Mouse (Mus musculus): ENCODE measurements around the gene Celf2.
"Not testable (repeated sequence)": the region's sequence is repeated elsewhere in the genome, so short reads cannot be mapped to it uniquely, and the experiment has no call there.

Celf2 gene

GRCm38 (mm10) chr2:7509463-7509862 lies at the start of gene Celf2:
Gene Celf2, minus strand, starts transcription at chr2:7509563.
- not testable (repeated sequence) for DNase-seq

- DNase-seq: no peak
These were observed 46.0 kb upstream of the Celf2 start for GRCm38 (mm10) chr2:7555144-7555892.

- no peak for DNase-seq
These were observed 45.2 kb upstream of the Celf2 start for GRCm38 (mm10) chr2:7554601-7555000.

GRCm38 (mm10) chr2:7552887-7553286 lies 43.5 kb upstream of the Celf2 start:
- DNase-seq: no peak

- DNase-seq: no peak
These were observed 39.5 kb upstream of the Celf2 start for GRCm38 (mm10) chr2:7548886-7549285.

GRCm38 (mm10) chr2:7534615-7535204 lies 25.3 kb upstream of the Celf2 start:
- no peak for DNase-seq

GRCm38 (mm10) chr2:7534195-7534594 lies 24.8 kb upstream of the Celf2 start:
- DNase-seq: no peak

GRCm38 (mm10) chr2:7531185-7531960 lies 22.0 kb upstream of the Celf2 start:
- DNase-seq: no peak

- no peak for DNase-seq
These were observed 21.3 kb upstream of the Celf2 start for GRCm38 (mm10) chr2:7530461-7531184.

GRCm38 (mm10) chr2:7529637-7530036 lies 20.3 kb upstream of the Celf2 start:
- no peak for DNase-seq

GRCm38 (mm10) chr2:7526696-7527095 lies 17.3 kb upstream of the Celf2 start:
- DNase-seq: no peak

- no peak for DNase-seq
These were observed 10.1 kb upstream of the Celf2 start for GRCm38 (mm10) chr2:7519473-7519872.

- DNase-seq: no peak
These were observed 15.9 kb downstream of the Celf2 start for GRCm38 (mm10) chr2:7493420-7493819.

GRCm38 (mm10) chr2:7484974-7485373 lies 24.4 kb downstream of the Celf2 start:
- no peak for DNase-seq

- no peak for DNase-seq
These were observed 27.3 kb downstream of the Celf2 start for GRCm38 (mm10) chr2:7482062-7482461.

GRCm38 (mm10) chr2:7460329-7461056 lies 48.9 kb downstream of the Celf2 start:
- DNase-seq: no peak

GRCm38 (mm10) chr2:7438721-7439282 lies 70.6 kb downstream of the Celf2 start:
- no peak for DNase-seq

GRCm38 (mm10) chr2:7426481-7426880 lies 82.9 kb downstream of the Celf2 start:
- peak; percentile 37 for DNase-seq

GRCm38 (mm10) chr2:7400530-7400929 lies 108.8 kb downstream of the Celf2 start:
- DNase-seq: no peak

- no peak for DNase-seq
These were observed 113.4 kb downstream of the Celf2 start for GRCm38 (mm10) chr2:7395935-7396334.

- no peak for DNase-seq
These were observed 113.9 kb downstream of the Celf2 start for GRCm38 (mm10) chr2:7395473-7395872.

GRCm38 (mm10) chr2:7392500-7392899 lies 116.9 kb downstream of the Celf2 start:
- DNase-seq: no peak
